Comparison of ENCODE assay signal across 8 mouse cellular contexts in the genomic region with DNA sequence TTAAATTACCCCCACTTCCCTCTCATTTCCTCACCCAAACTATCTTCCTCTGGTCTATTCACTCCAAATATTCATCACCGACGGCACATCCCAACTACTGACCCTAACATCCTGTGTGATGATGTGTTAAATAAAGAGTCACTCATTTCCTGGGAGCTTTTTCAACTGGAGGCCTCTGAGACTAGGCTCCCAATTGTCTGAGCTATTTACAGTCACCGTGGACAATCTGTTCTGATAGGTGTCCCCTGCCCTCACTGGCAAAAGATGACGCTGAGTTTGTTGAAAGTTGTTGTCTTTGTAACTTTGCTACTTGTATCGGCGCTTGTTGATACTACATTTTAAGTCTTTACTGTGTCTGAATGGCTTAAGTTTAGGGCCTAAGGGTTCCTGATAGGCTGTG. TPM values are rescaled to one million over a fixed set of nuclear protein-coding genes. Genes with fewer than 3 reads are reported as not detected.
DNase-seq lines count a peak whose midpoint lies in the region; ATAC-seq lines count a peak whose summit lies in the region.

No protein-coding gene starts in this region.

- no peaks in the 10 kb centered on the region; the same call in 1 of the 2 replicates for H3K27me3 ChIP-seq in lung, embryonic 16.5 days (ENCODE audit: control insufficient read depth, insufficient read depth, low read depth, low read length)
- H3K27me3 ChIP-seq in hindbrain, embryonic 10.5 days (ENCODE audit: insufficient read depth, poor library complexity, severe bottlenecking) = no peaks in the 10 kb centered on the region
- no peaks in the 10 kb centered on the region for H3K27me3 ChIP-seq in midbrain, embryonic 13.5 days

- H3K9ac ChIP-seq in lung, embryonic 16.5 days (ENCODE audit: low read length) = peak overlapping the region; percentile 99
- peak overlapping the region; percentile 86 for H3K9ac ChIP-seq in midbrain, embryonic 13.5 days (replicated peaks)

- peaks cover 16% of the 10 kb centered on the region for H3K4me1 ChIP-seq in lung, embryonic 16.5 days (replicated peaks; ENCODE audit: control insufficient read depth, insufficient read depth, low read length)
- peaks cover 24% of the 10 kb centered on the region for H3K4me1 ChIP-seq in hindbrain, embryonic 10.5 days (replicated peaks)
- H3K4me1 ChIP-seq in midbrain, embryonic 13.5 days (replicated peaks) = peaks cover 33% of the 10 kb centered on the region

- peak overlapping the region; percentile 98 for H3K4me3 ChIP-seq in lung, embryonic 16.5 days (ENCODE audit: low read length)
- peak overlapping the region; percentile 74 for H3K4me3 ChIP-seq in hindbrain, embryonic 10.5 days
- peak overlapping the region; percentile 81 for H3K4me3 ChIP-seq in midbrain, embryonic 13.5 days (replicated peaks)

- WGBS in lung, embryonic 16.5 days = 7% methylated on average over 6 of the region's 6 CpGs
- 38% methylated on average over 6 of the region's 6 CpGs for WGBS in hindbrain, embryonic 10.5 days
- WGBS in midbrain, embryonic 13.5 days = 19% methylated on average over 6 of the region's 6 CpGs

- peak overlapping the region; percentile 83 for H3K4me2 ChIP-seq in lung, embryonic 16.5 days (ENCODE audit: low read depth, low read length)
- H3K4me2 ChIP-seq in midbrain, embryonic 13.5 days (replicated peaks) = peak overlapping the region; percentile 69

- H3K36me3 ChIP-seq in lung, embryonic 16.5 days (ENCODE audit: control insufficient read depth, insufficient read depth, low read length) = peaks cover 3% of the 10 kb centered on the region; the same call in 1 of the 2 replicates
- peaks cover 20% of the 10 kb centered on the region for H3K36me3 ChIP-seq in hindbrain, embryonic 10.5 days
- peaks cover 3% of the 10 kb centered on the region for H3K36me3 ChIP-seq in midbrain, embryonic 13.5 days

- peak overlapping the region; percentile 97 for H3K27ac ChIP-seq in lung, embryonic 16.5 days (ENCODE audit: low read length)
- peak overlapping the region; percentile 95; the same call in 1 of the 2 replicates for H3K27ac ChIP-seq in hindbrain, embryonic 10.5 days
- H3K27ac ChIP-seq in midbrain, embryonic 13.5 days = no peak overlapping the region

- DNase-seq in lung, adult 18-20 months = no peak
- peak; percentile 21 for DNase-seq in embryo, embryonic 10.5 days (ENCODE audit: low spot score)
- DNase-seq in hindbrain, embryonic 10.5 days (ENCODE audit: low spot score) = no peak
- DNase-seq in left cerebral cortex, adult 9 months (ENCODE audit: low spot score in 2 of 2) = no peak
- DNase-seq in cerebellum, adult 18-20 months = no peak
- no peak for DNase-seq in left cerebral cortex, postnatal 10 days (ENCODE audit: extremely low spot score in 1 of 2, low spot score in 2 of 2)

- intact Hi-C loops in left cerebral cortex, postnatal 10 days (cut with DNase I) = no loop called here

- no peak for ATAC-seq in lung, embryonic 16.5 days (ENCODE audit: low read depth)
- no peak for ATAC-seq in midbrain, embryonic 13.5 days

- no peaks in the 10 kb centered on the region for H3K9me3 ChIP-seq in lung, embryonic 16.5 days (ENCODE audit: control insufficient read depth, low read length)
- no peaks in the 10 kb centered on the region for H3K9me3 ChIP-seq in hindbrain, embryonic 10.5 days
- H3K9me3 ChIP-seq in midbrain, embryonic 13.5 days = no peaks in the 10 kb centered on the region

RNA-seq across cellular contexts. Expression of a gene that starts 1.3 kb away (rescaled TPM):
- polyA plus RNA-seq in lung, embryonic 16.5 days (2015; fragmentation: Nextera tagmentation; extraction: Ambion mirVana) = 15.2 and 16.1 TPM in 2 replicates
- 16.7 and 17.6 TPM in 2 replicates for polyA plus RNA-seq in hindbrain, embryonic 10.5 days (2016; fragmentation: Nextera tagmentation; extraction: Ambion mirVana)
- polyA plus RNA-seq in midbrain, embryonic 13.5 days (2015; fragmentation: Nextera tagmentation; extraction: Ambion mirVana) = 16.7 and 18.0 TPM in 2 replicates
- 10 to 100 TPM; 51.3 to 54.5 TPM for total RNA-seq in left cerebral cortex, postnatal 10 days (2021)
